Mouse (Mus musculus) right cerebral cortex, postnatal 36 days (tissue): ENCODE data around the gene Wdr17.

Source experiments
- DNase-seq, 2 experiments: peaks; one replicate each; pipeline ENCODE4 v3.0.0; 2022; ENCODE audit warnings: low spot score in 2 of 2, mixed read lengths in 1 of 2

Wdr17 gene

DNA sequence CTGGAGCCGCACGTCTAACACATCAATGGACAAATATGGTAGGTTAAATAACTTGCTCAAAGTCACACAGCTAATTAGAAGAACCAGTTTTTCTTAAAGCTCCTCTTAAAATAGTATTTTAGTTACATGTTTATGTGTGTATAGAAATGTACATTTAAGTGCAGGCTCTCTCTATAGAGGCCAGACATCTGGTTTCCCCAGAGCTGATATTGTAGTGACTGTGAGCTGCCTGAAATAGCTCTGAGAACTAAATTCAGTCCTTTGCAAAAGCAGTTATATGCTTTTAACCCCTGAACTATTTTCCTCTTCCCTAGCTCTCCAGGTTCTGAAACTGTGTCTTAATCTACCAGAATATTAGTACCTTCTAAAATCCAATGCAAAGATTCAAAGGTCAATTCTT is 289.6 kb downstream of the Wdr17 start:
- no peak for DNase-seq

DNA sequence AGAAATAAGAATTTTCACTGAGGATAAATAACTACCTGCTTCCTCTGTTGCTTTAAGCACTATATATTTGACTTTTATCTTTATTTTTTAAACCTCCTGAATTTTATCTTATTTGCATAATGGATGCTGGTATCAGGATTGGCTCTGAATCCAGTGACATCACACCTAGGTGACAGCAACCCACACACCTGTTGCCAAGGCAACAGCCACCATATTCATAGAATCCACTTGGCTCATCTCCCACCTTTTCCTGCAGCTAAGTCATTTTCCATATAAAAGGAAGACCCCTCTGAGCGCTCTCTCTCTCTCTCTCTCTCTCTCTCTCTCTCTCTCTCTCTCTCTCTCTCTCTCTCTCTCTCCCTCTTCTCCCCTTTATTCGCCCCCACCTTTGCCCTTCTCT is 290.0 kb downstream of the Wdr17 start:
- no peak for DNase-seq

- no peak for DNase-seq
Measured at GRCm38 (mm10) chr8:54596051-54596450, 290.9 kb downstream of the Wdr17 start.

- DNase-seq = no peak
Measured at GRCm38 (mm10) chr8:54594634-54595033, 292.4 kb downstream of the Wdr17 start.

DNA sequence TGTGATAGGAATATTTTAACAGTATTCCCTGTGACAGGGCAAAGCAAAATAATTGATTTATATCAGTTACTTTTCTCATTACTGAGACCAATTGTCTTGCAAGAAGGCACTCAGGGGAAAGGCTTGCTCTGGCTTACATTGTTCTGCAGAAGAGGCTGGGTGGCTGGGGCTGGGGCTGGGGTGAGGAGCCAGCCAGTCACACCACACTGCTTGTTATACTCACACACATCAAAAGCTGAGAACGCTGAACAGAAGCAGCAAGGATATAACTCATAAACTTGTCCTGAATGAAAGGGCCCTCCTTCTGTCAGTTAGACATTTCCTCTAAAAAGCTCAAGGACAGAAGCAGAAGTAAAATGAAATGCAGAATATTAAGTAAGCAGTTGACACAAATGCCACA is 304.1 kb downstream of the Wdr17 start:
- DNase-seq = no peak

DNA sequence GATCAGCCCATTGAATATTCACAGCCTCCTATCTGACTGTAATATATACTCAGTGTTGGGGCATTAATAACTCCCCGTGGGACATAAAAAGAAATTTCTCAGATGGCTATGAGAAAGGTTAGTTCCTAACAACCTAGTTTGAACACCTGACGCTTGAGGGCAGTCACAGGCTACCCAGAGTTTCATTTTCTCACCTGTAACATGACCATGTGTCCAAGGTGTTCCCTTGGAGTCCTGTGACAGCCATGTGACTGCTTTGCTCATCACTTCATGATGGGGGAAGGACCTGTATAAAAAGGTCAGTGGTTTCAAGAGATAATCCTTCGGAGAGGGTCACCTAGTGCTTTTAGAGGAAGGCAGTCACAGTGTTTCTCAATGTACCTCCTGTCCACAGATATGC is 305.5 kb downstream of the Wdr17 start:
- DNase-seq = no peak
